Mouse (Mus musculus) lung, postnatal 0 days (tissue): Measurements from ENCODE around the gene Syna.

Source experiments
- CTCF ChIP-seq: IDR thresholded peaks from 2 replicates; pipeline ENCODE4 v1.5.1; 2016; ENCODE audit warnings: antibody characterized with exemption, mild to moderate bottlenecking
- EP300 ChIP-seq: IDR thresholded peaks from 2 replicates; pipeline ENCODE4 v1.6.1; 2016; ENCODE audit warnings: antibody characterized with exemption, mild to moderate bottlenecking, control low read depth

DNA sequence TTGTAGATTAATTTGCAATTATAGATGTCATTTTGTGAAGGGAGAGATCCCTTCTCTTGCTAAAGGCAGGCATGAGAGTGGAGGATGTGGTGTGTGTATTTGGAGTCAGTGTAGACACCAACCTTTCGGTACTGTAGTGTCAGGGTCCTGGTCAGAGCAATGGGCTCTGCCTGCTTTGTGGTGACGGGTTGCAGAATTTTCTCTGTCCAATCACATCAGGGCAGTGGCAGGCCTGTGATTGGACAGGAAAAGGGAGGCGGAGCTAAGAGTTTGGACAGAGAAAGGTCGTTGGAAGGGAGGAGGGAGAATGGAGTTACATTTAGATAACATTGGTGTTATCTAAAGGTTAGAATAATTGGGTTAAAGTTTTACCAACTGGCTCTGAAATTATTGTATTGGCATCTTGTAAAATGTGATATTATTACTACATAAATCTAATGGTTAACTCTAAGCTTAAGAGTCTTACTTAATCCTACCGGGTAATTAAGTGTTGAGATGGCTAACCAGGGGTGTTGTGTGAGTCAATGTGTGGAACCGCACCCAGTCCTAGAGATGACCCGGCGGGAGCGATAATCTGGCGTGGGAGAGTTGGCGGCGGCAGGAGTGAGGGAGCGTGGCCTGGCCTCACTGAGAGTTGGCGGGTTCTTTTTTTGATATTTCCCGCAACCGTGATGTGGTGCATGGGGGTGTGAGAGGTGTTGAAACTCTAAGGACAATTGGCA is 640 bp upstream of the Syna start:
- TF ChIP-seq CTCF, result no peak
- TF ChIP-seq EP300, result no peak
